In the genomic region with DNA sequence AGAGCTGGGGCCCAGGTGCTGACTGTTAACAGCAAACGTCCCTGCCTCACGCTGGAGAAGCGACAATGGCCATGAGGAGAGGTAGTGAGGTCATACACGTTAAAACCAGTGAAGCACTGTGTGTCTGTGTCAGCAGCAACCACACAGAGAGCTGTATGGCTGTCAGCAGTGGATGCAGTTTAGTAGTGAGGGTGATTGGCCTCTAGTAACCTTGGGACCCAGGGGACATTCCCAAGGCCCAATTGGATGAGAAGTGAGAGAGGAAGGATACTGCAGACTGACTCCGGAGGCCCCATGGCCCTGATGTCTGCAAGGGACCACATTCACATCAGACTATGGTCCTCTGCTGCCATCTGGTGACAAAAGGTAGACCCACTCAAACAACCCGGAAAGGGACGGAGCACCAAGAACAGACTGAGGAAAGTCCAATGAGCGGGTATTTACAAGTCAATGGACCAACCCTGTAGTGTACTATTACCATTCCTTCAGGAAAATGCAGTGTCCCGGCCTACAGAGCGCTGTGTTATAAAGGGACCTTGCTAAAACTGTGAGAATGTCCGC, we compare ENCODE assay signal across 8 mouse cellular contexts. TPM values are rescaled to one million over a fixed set of nuclear protein-coding genes. Genes with fewer than 3 reads are reported as not detected.
DNase-seq lines count a peak whose midpoint lies in the region; ATAC-seq and TF ChIP-seq lines count a peak whose summit lies in the region.

No protein-coding gene starts in this region.

- no peaks in the 10 kb centered on the region for H3K27me3 ChIP-seq in embryonic facial prominence, embryonic 10.5 days (replicated peaks; ENCODE audit: low read depth, poor library complexity, severe bottlenecking)
- no peaks in the 10 kb centered on the region for H3K27me3 ChIP-seq in hindbrain, postnatal 0 days (ENCODE audit: insufficient read depth, low read length)
- H3K27me3 ChIP-seq in midbrain, embryonic 13.5 days: no peaks in the 10 kb centered on the region

- ATAC-seq in hindbrain, postnatal 0 days: peak; percentile 86
- peak; percentile 85 for ATAC-seq in midbrain, embryonic 13.5 days

- H3K36me3 ChIP-seq in embryonic facial prominence, embryonic 10.5 days (replicated peaks): peaks cover 72% of the 10 kb centered on the region
- H3K36me3 ChIP-seq in hindbrain, postnatal 0 days (ENCODE audit: insufficient read depth, low read length): peaks cover 44% of the 10 kb centered on the region
- H3K36me3 ChIP-seq in midbrain, embryonic 13.5 days: peaks cover 60% of the 10 kb centered on the region

- no peak overlapping the region for H3K4me3 ChIP-seq in embryonic facial prominence, embryonic 10.5 days
- no peak overlapping the region for H3K4me3 ChIP-seq in hindbrain, postnatal 0 days (ENCODE audit: low read length)
- no peak overlapping the region for H3K4me3 ChIP-seq in midbrain, embryonic 13.5 days (replicated peaks)

- intact Hi-C loops in left cerebral cortex, postnatal 10 days (cut with DNase I): no loop called here

- 81% methylated on average over 11 of the region's 11 CpGs for WGBS in embryonic facial prominence, embryonic 10.5 days
- 63% methylated on average over 11 of the region's 11 CpGs for WGBS in hindbrain, postnatal 0 days
- WGBS in midbrain, embryonic 13.5 days: 74% methylated on average over 11 of the region's 11 CpGs

- H3K27ac ChIP-seq in embryonic facial prominence, embryonic 10.5 days (replicated peaks): no peak overlapping the region
- no peak overlapping the region for H3K27ac ChIP-seq in hindbrain, postnatal 0 days
- H3K27ac ChIP-seq in midbrain, embryonic 13.5 days: no peak overlapping the region

- no peaks in the 10 kb centered on the region for H3K4me1 ChIP-seq in embryonic facial prominence, embryonic 10.5 days
- H3K4me1 ChIP-seq in hindbrain, postnatal 0 days (ENCODE audit: insufficient read depth, low read length): no peaks in the 10 kb centered on the region
- no peaks in the 10 kb centered on the region for H3K4me1 ChIP-seq in midbrain, embryonic 13.5 days (replicated peaks)

- H3K4me2 ChIP-seq in hindbrain, postnatal 0 days (ENCODE audit: low read depth, low read length): no peak overlapping the region
- no peak overlapping the region for H3K4me2 ChIP-seq in midbrain, embryonic 13.5 days (replicated peaks)

- peak; percentile 88 for TF ChIP-seq CTCF in hindbrain, postnatal 0 days (IDR thresholded peaks at IDR 0.05; ENCODE audit: low read depth)

- no peaks in the 10 kb centered on the region for H3K9me3 ChIP-seq in embryonic facial prominence, embryonic 10.5 days
- no peaks in the 10 kb centered on the region for H3K9me3 ChIP-seq in hindbrain, postnatal 0 days (ENCODE audit: low read length)
- no peaks in the 10 kb centered on the region for H3K9me3 ChIP-seq in midbrain, embryonic 13.5 days

- no peak overlapping the region for H3K9ac ChIP-seq in hindbrain, postnatal 0 days (replicated peaks; ENCODE audit: low read length)
- no peak overlapping the region for H3K9ac ChIP-seq in midbrain, embryonic 13.5 days (replicated peaks)

- peak; percentile 59 for DNase-seq in adrenal gland, postnatal 10 days
- DNase-seq in adrenal gland, postnatal 25 days: no peak
- peak; percentile 13 to 18 for DNase-seq in B cell, adult 2 months
- DNase-seq in embryonic facial prominence, embryonic 10.5 days (ENCODE audit: low spot score): peak; percentile 43
- peak; percentile 84 for DNase-seq in hindbrain, postnatal 0 days (ENCODE audit: low spot score)
- DNase-seq in left cerebral cortex, postnatal 10 days (ENCODE audit: extremely low spot score in 1 of 2, low spot score in 2 of 2): peak; percentile 36 to 65
- DNase-seq in yolk sac, embryonic 10.5 days (ENCODE audit: low spot score): peak; percentile 36

RNA-seq across cellular contexts. Expression of a gene that starts 47.1 kb away (rescaled TPM):
- 100 to 1,000 TPM; 103 to 105 TPM for total RNA-seq in adrenal gland, postnatal 10 days (2021)
- total RNA-seq in adrenal gland, postnatal 25 days (2021): 85.6 and 98.2 TPM in 2 replicates
- polyA plus RNA-seq in embryonic facial prominence, embryonic 10.5 days (2016; fragmentation: Nextera tagmentation; extraction: Ambion mirVana): 158 and 159 TPM in 2 replicates
- 94.1 and 98.6 TPM in 2 replicates for total RNA-seq in hindbrain, postnatal 0 days (2014; rRNA removed)
- 115 and 118 TPM in 2 replicates for polyA plus RNA-seq in hindbrain, postnatal 0 days (2015; fragmentation: Nextera tagmentation; extraction: Ambion mirVana)
- 100 to 1,000 TPM; 108 to 113 TPM for total RNA-seq in left cerebral cortex, postnatal 10 days (2021)
- 121 and 129 TPM in 2 replicates for polyA plus RNA-seq in midbrain, embryonic 13.5 days (2015; fragmentation: Nextera tagmentation; extraction: Ambion mirVana)
